Mouse (Mus musculus): Measurements from ENCODE around the gene Dnmt3c. TPM values are rescaled to one million over a fixed set of nuclear protein-coding genes. Genes with fewer than 3 reads are reported as not detected.

The Dnmt3c gene
- polyA plus RNA-seq, 1 experiment from 2014 or later = not detected

Other genes with a start within 250 kb of the Dnmt3c start
- not detected in 2 replicates for gene 4930404H24Rik, start 203.9 kb upstream of the Dnmt3c start, polyA plus RNA-seq (2016; fragmentation: Nextera tagmentation; extraction: Ambion mirVana)
- gene Nol4l, start 166.7 kb upstream of the Dnmt3c start, polyA plus RNA-seq (2016; fragmentation: Nextera tagmentation; extraction: Ambion mirVana) = 23.5 and 23.7 TPM in 2 replicates
- 72.2 and 74.3 TPM in 2 replicates for gene Commd7, start 63.9 kb upstream of the Dnmt3c start, polyA plus RNA-seq (2016; fragmentation: Nextera tagmentation; extraction: Ambion mirVana)
- gene Dnmt3b, start 47.2 kb upstream of the Dnmt3c start, polyA plus RNA-seq (2016; fragmentation: Nextera tagmentation; extraction: Ambion mirVana) = 26.5 and 30.2 TPM in 2 replicates
- 306 and 312 TPM in 2 replicates for gene Mapre1, start 44.6 kb downstream of the Dnmt3c start, polyA plus RNA-seq (2016; fragmentation: Nextera tagmentation; extraction: Ambion mirVana)
- 0.14 TPM in 1 of 2 replicates, not detected in the other for gene Efcab8, start 83.3 kb downstream of the Dnmt3c start, polyA plus RNA-seq (2016; fragmentation: Nextera tagmentation; extraction: Ambion mirVana)
- not detected in 2 replicates for gene Sun5, start 174.4 kb downstream of the Dnmt3c start, polyA plus RNA-seq (2016; fragmentation: Nextera tagmentation; extraction: Ambion mirVana)
- not detected in 2 replicates for gene Bpifb2, start 178.4 kb downstream of the Dnmt3c start, polyA plus RNA-seq (2016; fragmentation: Nextera tagmentation; extraction: Ambion mirVana)
- not detected in 2 replicates for gene Bpifb6, start 203.7 kb downstream of the Dnmt3c start, polyA plus RNA-seq (2016; fragmentation: Nextera tagmentation; extraction: Ambion mirVana)
- not detected in 2 replicates for gene Bpifb3, start 221.6 kb downstream of the Dnmt3c start, polyA plus RNA-seq (2016; fragmentation: Nextera tagmentation; extraction: Ambion mirVana)
- gene Bpifb4, start 241.6 kb downstream of the Dnmt3c start, polyA plus RNA-seq (2016; fragmentation: Nextera tagmentation; extraction: Ambion mirVana) = 0.10 and 0.16 TPM in 2 replicates

Measured in embryonic facial prominence, embryonic 10.5 days (tissue).